Mouse (Mus musculus) kidney, adult 10 weeks (tissue): ENCODE data around the gene Pola2. TPM values are rescaled to one million over a fixed set of nuclear protein-coding genes. Genes with fewer than 3 reads are reported as not detected.

ENCODE experiments used
- polyA plus RNA-seq: library from polyadenylated mRNA; stranded (reverse); fragments of 350-450 nt; fragmentation: Illumina TruSeq; extraction: RNeasy Lipid Tissue Mini Kit (QIAGEN cat#74804); gene quantifications from one replicate; pipeline ENCODE4 v1.2.3, GENCODE M21; 2014; ENCODE audit warnings: low read depth, low replicate concordance

Gene Pola2
- polyA plus RNA-seq: 2.4 TPM

DNA sequence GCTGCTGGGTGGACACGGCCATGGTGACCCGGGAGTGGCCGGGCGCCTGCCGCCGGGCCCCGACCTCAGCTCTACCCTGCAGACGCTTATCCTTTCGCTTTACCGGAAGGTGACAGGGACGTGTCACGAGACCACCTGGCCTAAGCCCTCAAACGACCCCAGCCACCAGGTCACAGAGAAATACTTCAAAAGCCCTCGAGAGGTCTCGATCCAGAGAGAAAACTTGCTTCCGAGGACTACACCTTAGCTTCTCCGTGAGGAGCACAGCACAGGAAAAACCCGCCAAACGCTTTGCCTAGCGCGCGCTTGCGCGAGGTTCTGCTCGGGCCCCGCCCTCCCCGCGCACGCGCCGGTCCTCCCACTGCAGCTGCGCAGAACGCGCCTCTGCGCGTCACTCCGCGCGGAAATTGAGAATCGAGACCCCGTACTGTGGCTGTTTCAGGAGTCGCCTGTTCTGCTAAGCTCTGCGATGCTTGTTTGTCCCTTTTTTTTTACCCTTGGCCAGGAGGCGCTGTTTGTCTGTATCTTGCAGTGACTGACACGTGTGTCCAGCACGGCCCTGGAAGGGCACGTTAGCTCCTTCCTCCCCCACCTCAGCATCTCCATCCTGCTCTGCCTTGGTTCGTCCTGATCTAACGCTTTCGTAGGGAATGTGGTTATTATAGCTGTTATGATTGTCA is at the start of gene Pola2:
Gene Pola2, minus strand, starts transcription at position 320 of the 680 bp plus-strand sequence.

DNA sequence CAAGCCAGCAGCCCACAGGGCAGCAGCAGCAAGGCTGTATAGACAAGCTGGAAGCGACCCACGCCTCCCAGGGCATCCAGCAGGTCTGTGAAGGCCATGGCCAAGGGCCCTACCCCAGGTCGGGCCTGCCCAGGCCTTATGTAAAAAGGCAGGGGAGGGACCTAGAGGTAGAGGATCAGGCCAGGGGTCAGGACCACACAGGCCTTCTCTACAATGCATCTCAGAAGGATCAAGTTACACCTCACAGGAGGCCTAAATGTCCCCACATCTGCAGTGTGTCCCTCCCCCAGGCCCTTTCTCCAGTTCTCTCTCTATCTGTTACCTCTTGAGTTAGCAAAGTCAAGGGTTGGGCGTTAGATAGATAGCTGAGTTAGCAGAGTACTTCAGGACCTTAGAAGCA is 22.0 kb upstream of the Pola2 start, which contains the start of gene Slc22a20:
Gene Slc22a20, minus strand, starts transcription at position 101 of the 400 bp plus-strand sequence.

DNA sequence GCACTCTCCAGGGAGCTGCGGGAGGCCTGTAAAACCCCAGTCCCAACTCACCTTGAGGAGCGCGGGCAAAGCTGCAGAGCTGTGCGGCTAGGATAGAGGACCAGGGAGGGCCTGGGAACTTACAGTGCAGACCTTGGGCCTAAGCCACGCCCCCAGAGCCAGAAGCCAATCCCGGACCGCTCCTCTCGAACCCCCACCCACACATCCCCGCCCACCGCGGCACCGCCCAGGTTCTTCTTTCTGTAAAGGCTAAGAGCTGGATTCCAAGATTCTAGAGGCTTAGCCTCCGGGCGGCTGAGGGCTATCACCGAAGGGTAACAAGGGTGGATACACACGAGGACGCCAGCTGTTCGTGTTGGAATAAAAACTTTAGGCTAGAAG is 39.3 kb downstream of the Pola2 start, which contains the start of gene Cdc42ep2:
Gene Cdc42ep2, minus strand, starts transcription at position 104 of the 381 bp plus-strand sequence.

DNA sequence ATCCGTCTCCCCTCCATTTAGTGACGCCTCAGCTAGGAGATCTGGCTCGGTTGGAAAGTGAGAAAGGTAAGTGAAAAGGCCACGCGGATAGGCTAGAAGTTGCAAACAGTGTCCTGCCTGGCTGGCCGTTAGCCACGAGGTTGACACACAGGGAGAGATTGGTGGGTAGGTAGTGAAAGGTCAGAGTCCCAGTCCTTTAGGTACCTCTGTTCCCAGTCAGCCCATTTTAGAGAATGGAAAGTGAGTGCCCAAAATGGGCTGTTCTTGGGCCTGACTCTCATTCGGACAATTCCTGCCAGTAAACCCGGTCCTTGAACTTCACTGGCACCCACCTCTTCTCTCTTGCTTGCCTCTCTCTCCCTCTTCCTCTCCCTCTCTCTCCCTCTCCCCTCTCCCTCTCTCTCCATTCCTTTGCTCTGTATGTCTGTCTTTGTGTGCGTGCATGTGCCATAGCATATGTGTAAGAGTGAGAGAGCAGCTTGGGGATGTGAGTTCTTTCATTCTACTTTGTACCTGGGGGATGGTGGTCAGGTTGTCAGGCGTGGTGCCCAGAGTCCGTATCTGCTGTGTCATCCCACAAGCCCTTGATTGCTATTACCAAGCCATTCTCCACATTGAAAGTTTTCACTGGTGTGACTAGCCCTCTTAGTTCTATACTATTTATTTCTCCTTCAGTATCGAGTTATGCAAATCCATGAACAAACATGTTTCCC is 50.8 kb downstream of the Pola2 start, which contains the start of gene Dpf2:
Gene Dpf2, minus strand, starts transcription at position 4 of the 713 bp plus-strand sequence.

DNA sequence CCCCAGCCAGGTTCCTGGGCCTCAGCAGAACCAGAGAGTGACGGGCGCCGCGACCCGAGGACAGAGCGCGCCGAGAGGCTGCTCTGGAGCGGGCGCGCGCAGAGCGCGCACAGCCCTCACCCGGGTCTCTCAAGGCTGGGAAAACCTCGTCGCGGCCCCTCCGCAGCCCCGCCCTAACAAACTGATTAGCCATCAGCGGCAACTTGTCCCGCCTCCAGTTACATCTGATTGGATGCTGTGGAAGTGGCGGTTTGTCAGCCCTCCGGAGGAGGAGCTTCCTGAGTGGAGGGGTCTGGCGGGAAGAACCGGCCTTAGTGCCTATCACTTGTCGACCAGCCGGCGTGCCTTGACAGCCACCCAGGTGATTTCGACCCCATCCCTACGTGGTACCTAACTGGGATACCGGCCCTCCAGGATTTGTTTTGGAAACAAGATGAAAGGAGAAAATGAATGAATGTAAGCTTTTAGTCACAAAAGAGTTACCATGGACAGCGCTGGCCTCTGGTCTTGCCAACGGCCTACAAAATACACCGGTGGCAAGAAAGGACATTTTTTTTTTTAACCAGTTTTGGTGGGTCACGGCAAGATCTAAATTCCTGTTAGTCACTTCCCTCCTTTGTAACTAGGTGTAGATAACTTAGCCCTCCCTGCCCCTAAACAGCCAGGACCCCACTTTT is 69.9 kb downstream of the Pola2 start, which contains the start of gene Tigd3:
Gene Tigd3, minus strand, starts transcription at position 148 of the 677 bp plus-strand sequence.

Other genes starting within 250 kb of the Pola2 start
- gene Ehbp1l1, start 237.9 kb downstream of the Pola2 start, polyA plus RNA-seq: 1.3 TPM
- not detected for gene Fam89b, start 234.5 kb downstream of the Pola2 start, polyA plus RNA-seq
- gene Ltbp3, start 223.3 kb downstream of the Pola2 start, polyA plus RNA-seq: 2.1 TPM
- gene Scyl1, start 192.8 kb downstream of the Pola2 start, polyA plus RNA-seq: 0.53 TPM
- 2.8 TPM for gene Frmd8, start 88.9 kb downstream of the Pola2 start, polyA plus RNA-seq
- gene Slc25a45, start 86.4 kb downstream of the Pola2 start, polyA plus RNA-seq: 4.5 TPM
- gene Tigd3, start 70.1 kb downstream of the Pola2 start, polyA plus RNA-seq: 0.20 TPM
- 5.4 TPM for gene Dpf2, start 51.2 kb downstream of the Pola2 start, polyA plus RNA-seq
- gene Cdc42ep2, start 39.4 kb downstream of the Pola2 start, polyA plus RNA-seq: 1.9 TPM
- not detected for gene Slc22a20, start 21.9 kb upstream of the Pola2 start, polyA plus RNA-seq
- gene Capn1, start 51.7 kb upstream of the Pola2 start, polyA plus RNA-seq: 1.3 TPM
- 0.77 TPM for gene Syvn1, start 82.4 kb upstream of the Pola2 start, polyA plus RNA-seq
- gene Mrpl49, start 93.6 kb upstream of the Pola2 start, polyA plus RNA-seq: 41.8 TPM
- gene Fau, start 93.6 kb upstream of the Pola2 start, polyA plus RNA-seq: 5.1 TPM
- not detected for gene Znhit2, start 97.0 kb upstream of the Pola2 start, polyA plus RNA-seq
- gene Tm7sf2, start 104.2 kb upstream of the Pola2 start, polyA plus RNA-seq: 0.93 TPM
- gene Vps51, start 113.0 kb upstream of the Pola2 start, polyA plus RNA-seq: 8.9 TPM
- gene Tmem262, start 115.8 kb upstream of the Pola2 start, polyA plus RNA-seq: not detected
- gene Gm28374, start 118.1 kb upstream of the Pola2 start, polyA plus RNA-seq: not detected
- gene Zfpl1, start 120.8 kb upstream of the Pola2 start, polyA plus RNA-seq: not detected
- 0.24 TPM for gene Cdca5, start 120.8 kb upstream of the Pola2 start, polyA plus RNA-seq
- gene AC131692.1, start 130.2 kb upstream of the Pola2 start, polyA plus RNA-seq: not detected
- gene Naaladl1, start 141.6 kb upstream of the Pola2 start, polyA plus RNA-seq: not detected
- gene Sac3d1, start 154.4 kb upstream of the Pola2 start, polyA plus RNA-seq: not detected
- 3.0 TPM for gene Snx15, start 164.1 kb upstream of the Pola2 start, polyA plus RNA-seq
- not detected for gene Batf2, start 176.8 kb upstream of the Pola2 start, polyA plus RNA-seq
- 0.49 TPM for gene Arl2, start 177.3 kb upstream of the Pola2 start, polyA plus RNA-seq
- gene Majin, start 220.2 kb upstream of the Pola2 start, polyA plus RNA-seq: not detected